Mouse (Mus musculus) thymus, postnatal 4 days (tissue): Measurements from ENCODE around the gene Iars.
A peak's percentile ranks its signal among the peaks of the same experiment; 100 is the strongest.

Source experiments
- DNase-seq: peaks from one replicate; pipeline ENCODE4 v3.0.0; 2021

Iars gene

GRCm38 (mm10) chr13:49681351-49682232 lies at the start of gene Iars:
Gene Iars (plus strand): TSS chr13:49682100.
- peak; percentile 98 for DNase-seq

GRCm38 (mm10) chr13:49639965-49640364 lies 41.9 kb upstream of the Iars start:
- no peak for DNase-seq

GRCm38 (mm10) chr13:49642650-49643049 lies 39.2 kb upstream of the Iars start:
- DNase-seq, result no peak

GRCm38 (mm10) chr13:49643669-49644362 lies 38.1 kb upstream of the Iars start:
- no peak for DNase-seq

- DNase-seq, result no peak
These were observed 37.0 kb upstream of the Iars start for GRCm38 (mm10) chr13:49644731-49645529.

- no peak for DNase-seq
These were observed 35.9 kb upstream of the Iars start for GRCm38 (mm10) chr13:49646019-49646418.

- DNase-seq, result no peak
These were observed 30.8 kb upstream of the Iars start for GRCm38 (mm10) chr13:49651136-49651535.

- no peak for DNase-seq
These were observed 30.0 kb upstream of the Iars start for GRCm38 (mm10) chr13:49651781-49652351.

- DNase-seq, result peak; percentile 100
These were observed 29.3 kb upstream of the Iars start, which contains the start of the genes Cenpp and Nol8 for GRCm38 (mm10) chr13:49652481-49653179. Gene Cenpp (minus strand): TSS chr13:49652785. Gene Nol8 (plus strand): TSS chr13:49653078.

GRCm38 (mm10) chr13:49653180-49653541 lies 28.7 kb upstream of the Iars start:
- DNase-seq, result peak; percentile 59

GRCm38 (mm10) chr13:49677793-49678192 lies 4.1 kb upstream of the Iars start:
- DNase-seq, result no peak

- peak; percentile 9 for DNase-seq
These were observed 440 bp downstream of the Iars start for GRCm38 (mm10) chr13:49682233-49682846.

- no peak for DNase-seq
These were observed 2.4 kb downstream of the Iars start for GRCm38 (mm10) chr13:49684266-49684665.

- DNase-seq, result no peak
These were observed 9.2 kb downstream of the Iars start for GRCm38 (mm10) chr13:49691056-49691455.

GRCm38 (mm10) chr13:49703216-49703779 lies 21.4 kb downstream of the Iars start:
- no peak for DNase-seq

- DNase-seq, result no peak
These were observed 24.3 kb downstream of the Iars start for GRCm38 (mm10) chr13:49706032-49706690.

GRCm38 (mm10) chr13:49708311-49708710 lies 26.4 kb downstream of the Iars start:
- no peak for DNase-seq

- DNase-seq, result no peak
These were observed 30.3 kb downstream of the Iars start for GRCm38 (mm10) chr13:49712047-49712721.

GRCm38 (mm10) chr13:49719310-49719709 lies 37.4 kb downstream of the Iars start:
- no peak for DNase-seq

GRCm38 (mm10) chr13:49736430-49736829 lies 54.5 kb downstream of the Iars start:
- no peak for DNase-seq
